Mouse (Mus musculus): ENCODE results near the gene Xylt1. TPM values are rescaled to one million over a fixed set of nuclear protein-coding genes. Genes with fewer than 3 reads are reported as not detected.

The Xylt1 gene
- total and polyA plus RNA-seq, 3 experiments, result 9.0 to 13.3 TPM; not detected in 1

- no peaks in the 10 kb centered on the region for H3K79me2 ChIP-seq (ENCODE audit: control insufficient read depth, insufficient read depth, low read length, poor library complexity)
- no peak overlapping the region for H3K27ac ChIP-seq (ENCODE audit: control insufficient read depth, low read depth, low read length)
- no peak overlapping the region for H3K4me3 ChIP-seq (ENCODE audit: control insufficient read depth in 1 of 2, insufficient read depth in 1 of 2, low read depth in 2 of 2, low read length in 2 of 2)
- H3K9me3 ChIP-seq (replicated peaks; ENCODE audit: insufficient read depth, low read length), result no peaks in the 10 kb centered on the region
- H3K27me3 ChIP-seq (ENCODE audit: control insufficient read depth in 1 of 2, insufficient read depth in 2 of 2, low read length in 2 of 2), result no peaks in the 10 kb centered on the region
- no peak overlapping the region for H3K9ac ChIP-seq (ENCODE audit: control insufficient read depth, low read depth, low read length, poor library complexity, severe bottlenecking)
- TF ChIP-seq MAZ (IDR thresholded peaks at IDR 0.05; ENCODE audit: low read depth, low read length), result no peak
- TF ChIP-seq SIN3A (IDR thresholded peaks at IDR 0.05; ENCODE audit: low read length), result no peak
- TF ChIP-seq ETS1 (IDR thresholded peaks at IDR 0.05; ENCODE audit: low read depth, low read length), result no peak
- TF ChIP-seq POLR2AphosphoS5 (IDR thresholded peaks at IDR 0.05; ENCODE audit: borderline replicate concordance, low read depth, low read length), result no peak
- TF ChIP-seq KAT2A (conservative IDR thresholded peaks at IDR 0.05; ENCODE audit: low read depth, low read length), result no peak
- no peak for TF ChIP-seq USF1 (IDR thresholded peaks at IDR 0.05; ENCODE audit: low read depth, low read length)
- TF ChIP-seq GATA1 (IDR thresholded peaks at IDR 0.05; ENCODE audit: low read depth, low read length), result no peak
- no peak for TF ChIP-seq MYB (IDR thresholded peaks at IDR 0.05; ENCODE audit: low read depth, low read length)
- TF ChIP-seq CTCF (IDR thresholded peaks at IDR 0.05 in 2 of 3, conservative IDR thresholded peaks at IDR 0.05 in 1 of 3; ENCODE audit: control insufficient read depth in 1 of 3, insufficient read depth in 1 of 3, low read depth in 2 of 3, low read length in 3 of 3, poor library complexity in 1 of 3, severe bottlenecking in 1 of 3), result no peak
- TF ChIP-seq MAFK (IDR thresholded peaks at IDR 0.05; ENCODE audit: borderline replicate concordance, low read depth, low read length), result no peak
- no peak for TF ChIP-seq HCFC1 (IDR thresholded peaks at IDR 0.05; ENCODE audit: low read depth, low read length)
- no peak for TF ChIP-seq RAD21 (IDR thresholded peaks at IDR 0.05; ENCODE audit: low read depth, low read length)
- TF ChIP-seq MEF2A (IDR thresholded peaks at IDR 0.05; ENCODE audit: extremely low read depth, insufficient replicate concordance, low read depth, low read length, poor library complexity, severe bottlenecking), result no peak
- TF ChIP-seq RCOR1 (IDR thresholded peaks at IDR 0.05; ENCODE audit: low read depth, low read length), result no peak
- no peak for DNase-seq (ENCODE audit: low read depth, low spot score)
- no peaks in the 10 kb centered on the region for H3K4me1 ChIP-seq (ENCODE audit: control insufficient read depth in 1 of 2, insufficient read depth in 2 of 2, low read length in 2 of 2)
- peaks cover 0 to 2% of the 10 kb centered on the region in 2 experiments; a peak in 1 of 4 replicates for H3K36me3 ChIP-seq (ENCODE audit: control insufficient read depth in 1 of 2, insufficient read depth in 2 of 2, low read length in 2 of 2)
Measured at GRCm38 (mm10) chr7:117532651-117533050, 151.9 kb downstream of the Xylt1 start.

DNA sequence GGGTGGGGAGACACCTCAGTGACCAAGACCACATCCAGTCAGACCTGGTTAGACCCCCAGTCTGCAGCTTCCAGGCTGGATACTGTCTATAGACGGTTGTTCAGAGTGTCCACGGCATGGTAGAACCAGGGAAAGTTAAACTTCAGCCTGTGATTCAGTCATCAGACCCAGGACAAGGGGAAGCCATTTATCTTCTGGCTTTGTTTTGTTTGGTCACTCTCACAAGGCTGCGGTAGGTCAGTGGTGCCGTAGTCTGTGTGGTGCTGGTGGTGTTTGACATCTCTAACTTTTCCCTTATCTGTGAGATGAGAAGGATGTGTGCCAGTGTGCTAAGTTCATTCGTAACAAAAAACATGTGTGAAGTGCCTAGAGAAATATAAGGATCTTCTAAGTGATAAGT lies 152.4 kb downstream of the Xylt1 start:
- Histone ChIP-seq H3K79me2 (ENCODE audit: control insufficient read depth, insufficient read depth, low read length, poor library complexity) (no peaks in the 10 kb centered on the region), H3K36me3 (ENCODE audit: control insufficient read depth in 1 of 2, insufficient read depth in 2 of 2, low read length in 2 of 2) (peaks cover 0 to 2% of the 10 kb centered on the region in 2 experiments; a peak in 1 of 4 replicates), H3K27me3 (ENCODE audit: control insufficient read depth in 1 of 2, insufficient read depth in 2 of 2, low read length in 2 of 2) (no peaks in the 10 kb centered on the region), H3K27ac (ENCODE audit: control insufficient read depth, low read depth, low read length) (no peak overlapping the region), H3K9me3 (replicated peaks; ENCODE audit: insufficient read depth, low read length) (no peaks in the 10 kb centered on the region), H3K4me1 (ENCODE audit: control insufficient read depth in 1 of 2, insufficient read depth in 2 of 2, low read length in 2 of 2) (no peaks in the 10 kb centered on the region), H3K9ac (ENCODE audit: control insufficient read depth, low read depth, low read length, poor library complexity, severe bottlenecking) (no peak overlapping the region), H3K4me3 (ENCODE audit: control insufficient read depth in 1 of 2, insufficient read depth in 1 of 2, low read depth in 2 of 2, low read length in 2 of 2) (no peak overlapping the region)
- no peak for TF ChIP-seq USF2 (IDR thresholded peaks at IDR 0.05; ENCODE audit: borderline replicate concordance in 1 of 2, insufficient read depth in 1 of 2, low read depth in 1 of 2, low read length in 2 of 2)
- TF ChIP-seq MYC (IDR thresholded peaks at IDR 0.05; ENCODE audit: low read depth, low read length), result no peak
- DNase-seq (ENCODE audit: low read depth, low spot score), result no peak

All from MEL (cell line).